Mouse (Mus musculus) megakaryocyte-erythroid progenitor cell, adult 5-6 weeks (primary cell): Measurements from ENCODE around the gene Podnl1. TPM values are rescaled to one million over a fixed set of nuclear protein-coding genes. Genes with fewer than 3 reads are reported as not detected.
A peak's percentile ranks its signal among the peaks of the same experiment; 100 is the strongest.

Experiments used
- ATAC-seq: replicated peaks from 2 replicates; pipeline ENCODE4 v1.8.0; 2016; ENCODE audit warnings: mild to moderate bottlenecking, inconsistent platforms; ENCODE audit not compliant: severe bottlenecking, poor library complexity, low FRiP score, low TSS enrichment
- total RNA-seq, 2 experiments: library from RNA; stranded (forward) in 1 of 2; stranded (reverse) in 1 of 2; fragments of 200-1000, 215-1000 nt in 1 of 2; fragments of >200 nt in 1 of 2; fragmentation: Nextera tagmentation in 1 of 2; gene quantifications; 2 replicates each; pipeline ENCODE4 v1.2.3; 2014 to 2017

Podnl1 gene
- total RNA-seq (2014; fragmentation: Nextera tagmentation) (0.79 TPM in 1 of 2 replicates, not detected in the other), total RNA-seq (2017) (0.14 TPM in 1 of 2 replicates, not detected in the other)

DNA sequence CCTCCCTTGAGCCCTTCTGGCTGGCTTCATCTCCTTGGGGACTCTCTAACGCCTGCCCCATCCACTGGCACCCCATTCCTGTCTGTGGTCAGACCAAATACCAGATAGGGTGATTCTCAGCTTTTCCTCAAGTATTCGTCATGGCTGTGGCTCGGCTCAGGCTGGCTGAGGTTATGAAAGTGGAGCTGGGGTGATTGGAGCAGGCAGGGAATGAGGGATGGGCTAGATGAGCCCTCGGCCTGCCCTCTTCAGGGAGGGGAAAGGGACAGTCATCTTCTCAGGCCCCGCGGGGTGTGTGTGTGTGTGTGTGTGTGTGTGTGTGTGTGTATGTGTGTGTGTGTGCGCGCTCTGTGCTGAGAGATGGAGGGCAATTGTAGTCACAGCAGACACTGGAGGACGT, at the start of gene Podnl1:
Podnl1 (plus strand) TSS at position 334 of the 400 bp plus-strand sequence.
- no peak for ATAC-seq

DNA sequence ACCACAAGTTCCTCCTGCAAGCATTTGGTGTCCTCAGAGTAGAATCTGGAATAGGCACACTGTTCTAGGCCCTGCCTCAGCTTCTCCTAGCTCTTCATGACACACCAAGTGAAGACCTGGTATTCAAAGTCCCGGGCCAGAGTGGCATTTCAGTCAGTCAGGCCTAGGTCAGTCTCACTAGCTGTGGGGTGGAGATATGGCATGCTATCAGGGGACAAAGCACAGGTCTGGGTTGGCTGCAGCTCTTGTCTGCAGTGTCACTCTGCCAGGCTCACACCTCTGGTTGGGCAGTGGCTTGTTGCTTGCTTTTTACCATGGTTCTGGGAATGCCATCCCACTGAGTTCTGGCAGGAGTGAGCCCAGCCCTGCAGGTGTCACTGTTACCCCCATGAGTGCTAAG, 49.4 kb upstream of the Podnl1 start:
- ATAC-seq = 0 out of 2 replicates have a peak, but pooled peaks have one; percentile 56

DNA sequence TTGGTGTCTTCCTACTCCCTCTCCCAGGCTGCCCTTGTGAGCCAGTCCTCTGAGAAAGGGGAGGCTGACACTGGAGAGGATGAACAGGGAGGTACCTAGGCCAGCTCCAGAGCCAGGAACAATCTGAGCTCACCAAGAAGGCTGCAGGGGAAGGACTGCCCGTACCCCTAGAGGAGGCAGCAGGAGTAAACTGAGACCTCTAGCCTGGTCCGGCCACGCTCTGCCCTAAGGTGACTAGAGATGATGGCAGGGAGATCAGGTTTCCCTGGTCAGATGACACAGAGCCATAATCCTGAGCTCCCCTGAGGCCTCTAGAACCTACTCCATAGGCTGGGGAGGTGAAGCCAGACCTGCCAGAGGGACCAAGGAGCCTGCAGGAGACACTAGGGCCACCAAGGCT, 48.9 kb upstream of the Podnl1 start:
- ATAC-seq = no peak

DNA sequence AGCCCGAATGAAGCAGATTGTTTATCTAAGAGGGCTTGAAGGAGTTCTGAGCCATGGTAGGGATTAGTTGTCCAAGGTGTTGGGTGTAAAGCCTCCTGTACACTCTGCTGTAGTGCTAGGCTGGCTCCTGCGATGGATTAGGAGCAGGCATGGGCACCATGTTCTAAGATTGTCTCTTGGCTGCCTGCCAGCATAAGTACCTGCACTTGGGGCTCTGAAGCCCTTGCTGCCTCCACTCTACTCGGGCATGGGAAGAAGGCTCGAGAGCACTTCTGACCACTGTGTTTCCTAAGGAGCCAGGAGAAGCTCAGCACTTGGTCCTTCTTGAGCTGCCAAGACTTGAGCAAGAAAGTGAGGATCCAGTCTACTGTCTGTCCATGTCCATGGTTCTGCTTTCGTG, 46.6 kb upstream of the Podnl1 start:
- no peak for ATAC-seq

DNA sequence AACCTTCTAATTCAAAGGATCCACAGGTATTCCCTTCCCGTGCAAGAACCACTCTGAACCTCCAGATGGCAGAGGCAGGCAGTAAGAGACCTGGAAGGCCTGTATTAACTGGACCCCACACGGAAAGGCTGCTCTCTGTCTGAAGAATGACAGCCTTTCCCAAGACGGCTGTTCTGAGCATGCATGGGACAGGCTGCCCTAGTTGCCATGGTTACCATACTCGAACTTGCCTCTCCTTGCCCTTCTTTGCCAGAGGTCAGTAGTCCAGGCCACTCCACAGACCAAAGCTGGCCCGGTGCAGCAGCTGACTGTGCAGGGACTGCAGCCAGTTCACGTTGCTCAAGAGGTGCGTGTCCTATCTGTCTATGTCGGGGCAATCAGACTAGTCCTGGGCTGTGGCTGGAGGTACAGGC, 42.0 kb upstream of the Podnl1 start:
- no peak for ATAC-seq

DNA sequence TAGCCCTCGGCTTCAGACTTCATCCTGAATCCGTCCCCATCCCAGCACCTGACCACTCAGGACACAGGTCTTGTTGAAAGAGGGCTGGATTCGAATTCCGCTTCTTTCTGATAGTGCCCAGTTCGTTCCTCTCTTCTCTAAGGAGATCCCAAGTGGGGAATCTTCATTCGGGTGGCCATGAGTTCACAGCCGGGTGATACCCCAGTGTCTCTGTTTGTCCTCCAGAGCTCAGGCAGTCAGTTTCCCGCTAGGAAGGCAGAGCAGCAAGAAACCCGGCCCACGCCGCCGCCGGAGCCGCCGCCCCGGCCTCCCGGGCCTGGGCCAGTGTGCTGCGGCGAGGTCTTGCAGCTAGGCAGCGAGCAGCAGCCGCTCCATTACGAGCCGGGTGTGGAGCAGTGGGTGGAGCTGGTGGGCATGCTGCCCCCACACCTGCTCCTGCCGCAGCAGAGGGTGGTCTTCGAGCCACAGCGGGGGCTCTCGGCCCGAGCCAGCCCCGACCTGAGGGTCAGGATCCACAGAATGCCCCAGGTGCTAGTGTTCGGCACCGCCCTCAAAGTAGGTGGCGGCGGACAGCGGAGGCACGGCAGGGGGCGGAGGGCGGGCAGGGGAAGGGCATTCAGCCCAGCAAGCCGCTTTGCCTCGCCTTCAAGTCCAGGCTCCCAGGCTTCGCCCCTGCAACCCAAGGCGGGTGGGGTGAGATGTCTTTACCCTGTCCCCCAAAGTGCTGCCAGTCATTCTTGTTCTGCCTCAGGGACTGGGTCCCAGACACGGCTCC, 41.3 kb upstream of the Podnl1 start:
- no peak for ATAC-seq

DNA sequence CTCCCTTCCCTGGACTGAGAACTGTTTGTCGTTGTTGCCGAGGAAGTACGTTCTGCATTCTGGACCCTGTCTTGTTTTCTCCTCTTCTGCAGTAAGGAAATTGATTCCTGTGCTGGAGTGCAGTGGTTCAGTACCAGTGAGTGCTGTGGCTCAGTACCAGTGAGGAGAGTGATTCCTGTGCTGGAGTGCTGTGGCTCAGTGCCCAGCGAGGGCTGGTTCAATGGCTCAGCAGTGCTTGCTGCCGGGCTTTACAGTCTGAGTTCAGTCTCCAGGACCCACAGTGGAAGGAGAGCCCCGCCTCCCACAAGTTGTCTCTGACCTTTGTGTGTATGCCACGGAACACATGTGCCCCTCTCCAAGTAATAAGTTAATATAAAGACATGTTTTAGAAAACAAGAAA, 38.6 kb upstream of the Podnl1 start:
- no peak for ATAC-seq

DNA sequence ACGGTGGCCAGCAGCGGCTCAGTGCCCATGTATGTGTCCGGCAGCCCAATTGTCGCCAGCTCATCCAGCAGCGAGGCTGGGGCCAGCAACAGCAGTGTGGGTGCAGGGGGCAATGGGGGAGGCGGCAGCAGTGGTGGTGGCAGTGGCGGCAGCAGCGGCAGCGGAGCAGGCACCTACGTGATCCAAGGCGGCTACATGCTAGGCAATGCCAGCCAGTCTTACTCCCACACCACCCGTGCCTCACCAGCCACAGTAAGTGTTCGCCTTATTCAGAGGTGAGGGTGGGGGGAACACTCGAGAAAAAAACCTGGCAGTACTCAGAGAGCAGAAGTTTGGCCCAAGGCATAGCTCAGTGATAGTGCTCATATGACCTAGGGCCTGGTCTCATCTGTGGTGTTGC, 38.0 kb upstream of the Podnl1 start:
- ATAC-seq = no peak

DNA sequence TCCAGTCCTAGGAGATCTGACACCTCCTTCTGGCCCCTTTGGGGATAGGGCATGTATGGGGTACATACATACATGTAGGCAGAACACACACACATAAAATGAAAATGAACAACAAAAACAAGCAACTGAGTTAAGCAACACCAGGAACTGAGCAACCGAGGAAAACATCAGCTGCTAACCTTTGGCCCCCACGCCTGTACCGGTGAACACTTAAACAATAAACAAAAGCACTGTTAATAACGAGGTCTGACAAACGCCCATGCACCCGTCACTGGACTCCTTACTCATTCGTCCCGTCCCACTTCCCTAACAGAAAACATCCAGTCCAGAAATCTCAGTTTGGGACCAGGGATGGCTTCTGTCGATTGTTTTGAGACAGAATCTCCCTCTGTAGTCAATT, 36.5 kb upstream of the Podnl1 start:
- ATAC-seq = no peak

DNA sequence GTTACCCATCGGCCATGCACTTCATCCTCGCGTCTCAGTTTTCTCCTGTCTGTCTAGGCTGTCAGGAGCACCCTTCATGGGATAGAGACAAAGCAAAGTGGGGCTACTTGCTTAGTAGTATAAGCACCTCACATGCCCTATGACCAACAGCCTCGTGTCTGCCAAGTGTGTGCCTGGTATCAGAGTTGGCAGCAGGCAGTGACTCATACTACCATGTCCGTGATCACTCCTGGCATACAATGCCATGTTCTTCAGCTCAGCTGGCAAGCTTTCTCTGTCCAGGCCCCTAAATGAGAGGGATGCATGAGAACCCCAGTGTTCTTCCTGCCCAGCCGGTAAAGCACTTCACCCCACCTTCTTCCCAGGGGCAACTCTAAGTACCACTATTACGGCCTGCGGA, 35.2 kb upstream of the Podnl1 start:
- ATAC-seq = no peak

DNA sequence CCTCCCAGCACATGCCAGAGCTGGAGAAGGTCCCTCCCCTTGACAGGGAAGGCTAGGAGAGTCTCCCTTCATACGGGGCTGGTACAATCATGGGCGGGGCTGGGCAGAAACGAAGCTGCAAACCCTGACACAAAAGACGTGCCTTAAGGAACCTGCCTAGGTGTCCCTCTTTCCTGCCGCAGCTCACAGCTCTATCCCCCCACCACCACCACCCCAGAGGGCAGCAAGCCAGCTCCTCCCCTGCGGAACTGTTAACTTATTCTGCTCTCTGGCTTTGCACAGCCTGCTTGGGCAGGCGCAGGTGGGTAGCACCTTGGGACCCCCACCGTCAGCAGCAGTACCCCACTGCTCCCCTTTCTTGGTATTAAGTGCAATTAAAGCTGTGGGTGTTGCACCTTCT, 29.7 kb upstream of the Podnl1 start:
- ATAC-seq = no peak

DNA sequence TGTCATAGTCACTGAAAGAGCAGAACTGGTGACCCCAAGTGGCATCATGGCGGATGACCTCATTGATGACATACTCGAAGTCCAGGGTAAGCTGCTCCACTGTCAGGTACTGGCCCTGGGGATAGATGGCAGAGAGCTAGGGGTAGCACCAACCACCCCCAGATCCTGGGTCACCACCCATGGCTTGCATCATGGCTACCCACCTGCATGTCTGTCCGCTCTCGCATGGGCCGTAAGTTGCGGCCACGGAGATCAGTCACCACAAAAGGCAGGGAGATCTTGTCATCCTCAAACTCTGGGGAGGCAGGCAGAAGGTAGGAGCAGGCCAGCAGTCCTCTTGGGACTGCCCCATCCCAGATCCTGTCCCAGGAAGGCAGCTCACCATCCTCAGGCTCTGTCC, 27.4 kb upstream of the Podnl1 start:
- no peak for ATAC-seq

DNA sequence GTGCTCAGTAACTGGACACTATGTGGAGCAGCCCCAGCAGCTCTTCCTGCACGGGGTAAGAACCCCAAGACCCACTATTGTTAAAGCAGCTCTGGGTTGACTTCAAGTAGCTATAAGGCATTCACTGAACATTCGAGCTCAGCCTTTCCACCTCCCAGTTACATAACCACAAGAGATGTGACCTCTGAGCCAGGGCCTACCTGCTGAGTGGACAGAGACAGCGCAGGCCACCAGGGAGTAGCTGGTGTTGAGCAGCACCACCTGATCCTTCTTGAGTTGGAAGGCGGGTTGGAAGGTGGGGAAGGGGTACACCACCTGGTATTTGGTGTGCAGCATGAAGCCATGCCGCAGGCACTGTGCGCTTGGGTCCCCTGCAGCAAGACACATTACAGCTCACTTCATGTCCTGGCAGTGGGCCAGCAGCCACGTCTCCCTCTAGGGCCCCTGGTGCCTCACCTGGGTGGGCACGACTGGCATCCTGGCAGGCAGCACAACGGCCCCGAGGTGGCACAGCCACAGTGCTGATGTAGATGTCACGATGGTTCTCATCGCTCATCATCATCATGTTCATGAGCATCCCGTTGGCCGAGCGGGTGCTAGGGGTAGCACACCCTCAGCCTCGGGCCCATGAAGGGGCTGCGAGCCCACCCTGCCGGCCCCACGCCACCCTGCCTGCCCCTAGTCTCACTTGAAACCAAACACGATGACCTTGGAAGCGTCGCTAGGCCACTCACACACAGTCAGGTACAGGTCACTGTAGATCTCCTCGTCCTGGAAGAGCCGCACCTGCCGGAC, 24.1 kb upstream of the Podnl1 start:
- ATAC-seq = no peak

DNA sequence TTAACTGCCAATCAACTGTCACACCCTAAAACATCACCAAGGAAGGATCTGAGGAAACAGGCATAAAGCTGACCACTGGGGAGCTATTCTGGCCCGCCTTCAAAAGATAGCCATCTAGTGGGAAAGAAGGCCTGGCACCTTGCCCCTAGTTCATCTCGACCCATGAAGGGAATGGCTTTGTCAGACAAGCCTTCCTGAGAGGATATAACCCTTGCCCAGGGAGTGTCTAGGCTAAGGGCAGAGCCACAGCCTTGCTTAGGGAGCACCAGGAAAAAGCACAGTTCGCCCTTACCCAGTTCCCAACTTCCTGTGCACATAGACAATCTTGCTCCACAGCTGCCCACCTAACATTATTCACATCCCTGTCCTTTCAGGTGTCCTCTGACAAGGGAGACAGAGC, 22.2 kb upstream of the Podnl1 start:
- no peak for ATAC-seq

DNA sequence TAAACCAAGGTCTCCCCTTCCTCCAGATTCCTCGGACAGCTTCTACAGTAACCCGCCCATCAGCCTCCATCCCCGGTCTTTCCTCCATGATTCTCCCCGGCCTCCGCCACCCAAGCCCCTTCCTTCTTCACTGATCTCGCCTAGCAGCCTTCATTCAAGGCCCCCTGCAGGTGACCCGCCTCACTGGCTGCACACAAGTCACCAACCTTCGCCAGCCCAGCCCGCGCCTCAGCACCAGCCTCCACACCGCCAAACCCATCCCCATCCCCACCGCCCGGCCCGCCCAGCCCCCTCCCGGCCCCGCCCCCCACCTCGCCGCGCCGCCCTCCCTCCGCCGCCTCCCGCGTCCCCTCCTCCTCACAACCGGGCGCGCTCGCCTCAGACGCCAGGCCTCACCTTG, 21.6 kb upstream of the Podnl1 start:
- ATAC-seq = peak; percentile 56

DNA sequence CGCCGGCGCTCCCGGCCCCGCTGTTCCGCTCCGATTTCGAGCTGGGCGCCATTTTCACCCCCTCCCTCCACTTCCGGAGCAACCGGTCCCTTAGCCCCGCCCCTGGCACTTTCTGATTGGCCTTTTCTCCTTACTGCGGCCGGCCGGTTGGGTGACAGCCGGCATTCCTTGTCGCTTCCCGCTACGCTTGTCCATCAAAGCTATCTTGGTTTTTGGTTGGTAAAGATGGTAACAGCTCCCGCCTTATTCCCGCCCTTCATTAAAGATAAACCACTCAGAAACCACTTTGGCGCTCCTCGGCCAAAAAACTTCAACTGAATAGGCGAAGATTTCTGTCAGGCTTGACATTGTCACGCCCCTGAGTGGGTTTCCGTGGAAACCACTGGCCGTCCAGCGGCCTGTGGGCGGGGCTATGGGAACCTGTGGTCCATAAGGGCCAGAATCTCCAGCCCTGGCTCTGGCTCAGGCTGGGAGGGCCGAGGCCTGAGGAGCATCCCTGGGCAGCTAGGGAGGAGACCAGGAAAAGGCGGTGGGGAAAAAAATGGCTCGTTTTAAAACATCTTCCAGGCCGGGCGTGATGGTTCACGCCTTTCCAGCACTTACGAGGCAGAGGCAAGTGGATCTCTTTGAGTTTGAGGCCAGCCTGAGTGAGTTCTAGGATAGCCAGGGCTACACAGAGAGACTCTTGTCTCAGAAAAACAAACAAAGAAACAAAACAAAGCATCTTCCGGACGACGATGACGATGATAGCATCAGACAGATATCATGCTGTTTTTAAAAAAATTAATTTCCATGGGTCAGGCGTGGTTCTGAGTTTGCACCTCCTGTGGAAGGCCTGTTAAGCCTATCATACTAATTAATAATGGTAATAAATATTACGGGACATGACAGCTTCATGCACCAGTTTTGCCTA, 20.8 kb upstream of the Podnl1 start, which contains the start of gene Dcaf15:
Dcaf15 (minus strand) TSS at position 72 of the 913 bp plus-strand sequence.
- peak; percentile 98 for ATAC-seq

DNA sequence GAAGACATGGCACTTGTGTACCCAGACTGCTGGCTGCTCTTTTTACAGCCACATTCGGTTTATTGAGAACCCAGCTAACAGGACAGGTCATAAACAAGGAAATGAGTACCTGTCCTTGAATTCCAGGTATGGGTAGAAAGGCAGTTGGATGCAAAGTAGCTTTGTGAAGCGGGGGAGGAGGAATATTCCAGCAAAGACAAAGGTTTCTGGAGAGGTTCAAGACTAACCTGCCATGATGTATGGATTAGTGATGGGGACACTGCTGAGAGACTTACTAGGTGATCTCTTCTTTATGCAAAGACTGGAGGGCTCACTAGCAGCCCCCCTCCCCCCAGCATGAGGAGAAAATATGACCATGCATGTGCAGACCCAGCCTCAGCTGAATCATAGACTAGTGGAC, 20.1 kb upstream of the Podnl1 start:
- ATAC-seq = no peak

DNA sequence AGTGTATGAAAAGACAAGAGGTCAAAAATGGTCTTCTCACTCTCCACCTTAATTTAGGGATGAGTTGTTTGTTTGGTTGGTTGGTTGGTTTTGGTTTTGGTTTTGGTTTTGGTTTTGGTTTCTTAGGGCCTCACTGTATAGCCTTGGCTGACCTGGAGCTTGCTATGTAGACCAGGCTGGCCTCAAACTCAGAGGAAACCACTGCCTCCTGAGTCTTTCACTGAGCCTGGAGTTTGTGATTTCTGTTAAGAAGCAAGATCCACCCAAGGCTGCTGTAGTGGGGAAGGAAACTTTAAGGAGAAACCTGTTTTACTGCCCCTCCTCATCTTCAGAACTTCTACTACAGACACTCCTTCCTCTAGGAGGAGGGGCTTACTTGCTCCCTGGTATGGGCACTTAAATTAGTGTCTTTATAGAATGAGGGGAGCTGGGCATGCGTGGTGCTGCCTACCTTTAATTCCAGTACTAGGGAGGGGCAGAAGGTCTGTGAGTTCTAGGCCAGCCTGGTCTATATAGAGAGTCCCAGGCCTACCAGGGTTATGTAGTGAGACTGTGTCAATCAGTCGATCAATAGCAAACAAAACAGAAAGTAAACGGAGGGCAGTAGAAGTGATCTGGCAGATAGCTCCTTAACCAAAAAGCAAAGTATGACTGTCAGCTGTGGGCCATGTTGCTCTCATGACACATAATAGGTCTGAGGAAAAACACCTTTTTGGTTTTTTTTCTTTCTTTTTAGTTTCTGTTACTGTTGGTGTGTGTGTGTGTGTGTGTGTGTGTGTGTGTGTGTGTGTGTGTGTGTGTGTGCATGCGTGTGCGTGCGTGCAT, 19.4 kb upstream of the Podnl1 start:
- no peak for ATAC-seq

DNA sequence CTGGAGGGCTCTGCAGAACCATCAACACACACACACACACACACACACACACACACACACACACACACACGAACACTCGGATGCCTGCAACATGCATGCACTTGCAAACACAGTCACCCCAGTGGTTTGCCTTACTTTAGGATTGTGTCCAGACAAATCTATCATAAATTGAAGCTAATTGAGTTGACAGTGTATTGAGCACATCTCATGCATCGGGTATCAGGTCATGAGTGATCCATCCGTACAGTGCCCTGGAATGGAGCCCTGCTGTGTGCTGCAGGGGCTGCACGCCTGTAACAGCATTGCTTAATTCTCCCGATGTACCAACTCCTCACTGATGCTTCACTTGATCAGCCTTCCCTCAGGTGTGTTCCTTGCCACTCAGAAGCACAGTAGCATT, 10.1 kb upstream of the Podnl1 start:
- ATAC-seq = no peak
